8 mouse cellular contexts compared by ENCODE assay signal in genomic region chr5:74703741-74704459, GRCm38 (mm10). TPM values are rescaled to one million over a fixed set of nuclear protein-coding genes. Genes with fewer than 3 reads are reported as not detected.
DNase-seq lines count a peak whose midpoint lies in the region; ATAC-seq and TF ChIP-seq lines count a peak whose summit lies in the region.

No protein-coding gene starts in this region.

- TF ChIP-seq EP300 in ES-Bruce4 (IDR thresholded peaks at IDR 0.05; ENCODE audit: insufficient read depth, low read depth, low read length) = no peak

- no peaks in the 10 kb centered on the region for H3K36me3 ChIP-seq in ES-Bruce4 (ENCODE audit: control insufficient read depth, insufficient read depth, low read length, poor library complexity, severe bottlenecking)
- no peaks in the 10 kb centered on the region for H3K36me3 ChIP-seq in forebrain, embryonic 12.5 days (replicated peaks)
- H3K36me3 ChIP-seq in liver, embryonic 15.5 days (replicated peaks) = no peaks in the 10 kb centered on the region

- peak; percentile 34 for TF ChIP-seq POLR2A in ES-Bruce4 (IDR thresholded peaks at IDR 0.05; ENCODE audit: insufficient read depth, low read length)

- H3K27ac ChIP-seq in ES-Bruce4 (ENCODE audit: insufficient read depth, low read length) = peak overlapping the region; percentile 54
- no peak overlapping the region for H3K27ac ChIP-seq in forebrain, embryonic 12.5 days
- H3K27ac ChIP-seq in liver, embryonic 15.5 days (replicated peaks) = no peak overlapping the region

- peak overlapping the region; percentile 54 for H3K4me2 ChIP-seq in forebrain, embryonic 12.5 days
- peak overlapping the region; percentile 66 for H3K4me2 ChIP-seq in liver, embryonic 15.5 days

- H3K4me1 ChIP-seq in ES-Bruce4 (ENCODE audit: control insufficient read depth, insufficient read depth, low read length) = peaks cover 8% of the 10 kb centered on the region
- H3K4me1 ChIP-seq in forebrain, embryonic 12.5 days = peaks cover 13% of the 10 kb centered on the region
- H3K4me1 ChIP-seq in liver, embryonic 15.5 days (replicated peaks) = 0 out of 2 replicates have a peak, but pooled peaks cover 12% of the 10 kb centered on the region

- TF ChIP-seq CTCF in ES-Bruce4 (IDR thresholded peaks at IDR 0.05; ENCODE audit: low read depth, low read length) = no peak

- DNase-seq in cerebellum, postnatal 10 days = peak; percentile 53 to 55
- DNase-seq in cerebellum, postnatal 36 days = no peak
- DNase-seq in hindlimb bud, embryonic 11.5 days (ENCODE audit: extremely low spot score, low read depth, low spot score) = peak; percentile 42
- DNase-seq in testis, postnatal 10 days (ENCODE audit: low spot score) = peak; percentile 46
- no peak for DNase-seq in gastrocnemius, postnatal 10 days

- no peaks in the 10 kb centered on the region for H3K9me3 ChIP-seq in ES-Bruce4 (replicated peaks; ENCODE audit: control insufficient read depth, insufficient read depth, low read length, poor library complexity, severe bottlenecking)
- H3K9me3 ChIP-seq in forebrain, embryonic 12.5 days = no peaks in the 10 kb centered on the region
- H3K9me3 ChIP-seq in liver, embryonic 15.5 days (replicated peaks) = no peaks in the 10 kb centered on the region

- 14% methylated on average over 17 of the region's 17 CpGs for WGBS in forebrain, embryonic 12.5 days
- WGBS in liver, embryonic 15.5 days (ENCODE audit: insufficient replicate concordance) = 21% methylated on average over 17 of the region's 17 CpGs

- H3K9ac ChIP-seq in ES-Bruce4 (ENCODE audit: low read depth, poor library complexity, severe bottlenecking) = no peak overlapping the region
- H3K9ac ChIP-seq in forebrain, embryonic 12.5 days = 0 out of 2 replicates have a peak overlapping the region, but pooled peaks have one; percentile 36
- H3K9ac ChIP-seq in liver, embryonic 15.5 days = no peak overlapping the region

- H3K27me3 ChIP-seq in ES-Bruce4 (ENCODE audit: control insufficient read depth, insufficient read depth, low read length, poor library complexity, severe bottlenecking) = no peaks in the 10 kb centered on the region
- peaks cover 9% of the 10 kb centered on the region; the same call in 1 of the 2 replicates for H3K27me3 ChIP-seq in forebrain, embryonic 12.5 days
- no peaks in the 10 kb centered on the region; the same call in 1 of the 2 replicates for H3K27me3 ChIP-seq in liver, embryonic 15.5 days

- ATAC-seq in forebrain, embryonic 12.5 days (ENCODE audit: low FRiP score) = peak; percentile 84
- ATAC-seq in liver, embryonic 15.5 days (ENCODE audit: insufficient read depth) = peak; percentile 83

- H3K4me3 ChIP-seq in ES-Bruce4 (ENCODE audit: low read depth, low read length) = peak overlapping the region; percentile 47
- H3K4me3 ChIP-seq in forebrain, embryonic 12.5 days (replicated peaks) = peak overlapping the region; percentile 44
- peak overlapping the region; percentile 49 for H3K4me3 ChIP-seq in liver, embryonic 15.5 days (replicated peaks)

RNA-seq across cellular contexts. Expression of gene Lnx1, which starts 1.2 kb away (rescaled TPM):
- polyA plus RNA-seq in ES-Bruce4 (2011; ENCODE audit: insufficient read depth, insufficient read length, low read depth, missing spikeins) = 7.4 and 10.5 TPM in 2 replicates
- 0.80 and 0.83 TPM in 2 replicates for polyA plus RNA-seq in forebrain, embryonic 12.5 days (2016; fragmentation: Nextera tagmentation; extraction: Ambion mirVana)
- polyA plus RNA-seq in liver, embryonic 15.5 days (2015; fragmentation: Nextera tagmentation; extraction: Ambion mirVana) = 0.06 TPM in 1 of 2 replicates, not detected in the other
- total RNA-seq in gastrocnemius, postnatal 10 days (2021) = 1 to 10 TPM; 1.3 to 2.0 TPM

Comparison
In these comparisons a context has a peak if more than half of its experiments do, and no peak if none do; other contexts are left out.
1. DNase-seq: peak in cerebellum, postnatal 10 days (2 of 2), hindlimb bud, embryonic 11.5 days (single experiment) and testis, postnatal 10 days (single experiment); none in cerebellum, postnatal 36 days (0 of 2) and gastrocnemius, postnatal 10 days (single experiment).
2. Peak in every context shown above with its lines, with median percentiles within 50 percentile points of each other: H3K4me3 ChIP-seq.